Mouse (Mus musculus) heart, embryonic 16.5 days (tissue): ENCODE results near the gene Nacc2. TPM values are rescaled to one million over a fixed set of nuclear protein-coding genes. Genes with fewer than 3 reads are reported as not detected.
A peak's percentile ranks its signal among the peaks of the same experiment; 100 is the strongest.

ENCODE experiments used
- ATAC-seq: fragments of 200-750 bp; cut with Nextera tagmentation; replicated peaks from 2 replicates; pipeline ENCODE4 v1.8.0; 2017; ENCODE audit warnings: moderate number of reproducible peaks; ENCODE audit not compliant: insufficient read depth, low FRiP score; ENCODE audit errors: extremely low read depth
- H3K27ac ChIP-seq: fragments of 300-500 bp; sonication (generic); 2 replicates; pipeline ENCODE4 v1.5.1; 2014; ENCODE audit warnings: mild to moderate bottlenecking, low read length, control low read depth, moderate library complexity
- H3K27me3 ChIP-seq: fragments of 300-500 bp; sonication (generic); 2 replicates; pipeline ENCODE4 v1.6.1; 2014; ENCODE audit warnings: low read length, mixed read lengths; ENCODE audit not compliant: control insufficient read depth, insufficient read depth
- H3K36me3 ChIP-seq: fragments of 300-500 bp; sonication (generic); 2 replicates; pipeline ENCODE4 v1.6.1; 2014; ENCODE audit not compliant: control insufficient read depth, insufficient read depth
- H3K4me1 ChIP-seq: fragments of 300-500 bp; sonication (generic); 2 replicates; pipeline ENCODE4 v1.6.1; 2014; ENCODE audit warnings: low read length, mixed read lengths; ENCODE audit not compliant: control insufficient read depth, insufficient read depth
- H3K4me2 ChIP-seq: fragments of 300-500 bp; sonication (generic); 2 replicates; pipeline ENCODE4 v1.6.1; 2014; ENCODE audit warnings: low read depth, mild to moderate bottlenecking, control low read depth, low read length
- H3K4me3 ChIP-seq: fragments of 300-500 bp; sonication (generic); 2 replicates; pipeline ENCODE4 v1.5.1; 2014; ENCODE audit warnings: mild to moderate bottlenecking, control low read depth, low read length
- H3K9ac ChIP-seq: fragments of 300-500 bp; sonication (generic); 2 replicates; pipeline ENCODE4 v1.6.1; 2014; ENCODE audit warnings: low read length, control low read depth
- H3K9me3 ChIP-seq: fragments of 300-500 bp; sonication (generic); replicated peaks from 2 replicates; pipeline ENCODE4 v1.6.1; 2016; ENCODE audit warnings: low read length; ENCODE audit not compliant: control insufficient read depth
- WGBS: fragments of 180-500 bp; shearing (Covaris S2); extraction: QIAGEN DNeasy Blood & Tissue Kit; methylation state at CpG from one replicate; pipeline ENCODE4 v1.1.7; 2014; 5-methylcytosine and 5-hydroxymethylcytosine counted together
- polyA plus RNA-seq: library from polyadenylated mRNA; unstranded; fragments of >200 nt; fragmentation: Nextera tagmentation; extraction: Ambion mirVana; gene quantifications from 2 replicates; pipeline ENCODE4 v1.2.1, GENCODE M21; 2015

Gene Nacc2
- polyA plus RNA-seq, 1 experiment from 2014 or later, result 8.0 TPM

- 84% methylated on average over 6 of the region's 6 CpGs for WGBS
- Histone ChIP-seq H3K9ac (no peak overlapping the region), H3K27me3 (no peaks in the 10 kb centered on the region), H3K4me2 (no peak overlapping the region), H3K9me3 (no peaks in the 10 kb centered on the region), H3K4me1 (peaks cover 30% of the 10 kb centered on the region), H3K36me3 (no peaks in the 10 kb centered on the region), H3K4me3 (no peak overlapping the region), H3K27ac (no peak overlapping the region)
- ATAC-seq, result no peak
Observed at GRCm38 (mm10) chr2:26115215-26115614, 7.8 kb downstream of the Nacc2 start.

GRCm38 (mm10) chr2:26108237-26108636 lies 14.8 kb downstream of the Nacc2 start:
- Histone ChIP-seq H3K27me3 (no peaks in the 10 kb centered on the region), H3K4me3 (no peak overlapping the region), H3K9ac (no peak overlapping the region), H3K27ac (no peak overlapping the region), H3K4me1 (no peaks in the 10 kb centered on the region), H3K36me3 (no peaks in the 10 kb centered on the region), H3K4me2 (no peak overlapping the region), H3K9me3 (no peaks in the 10 kb centered on the region)
- 80% methylated on average over 6 of the region's 6 CpGs for WGBS
- ATAC-seq, result no peak

GRCm38 (mm10) chr2:26107011-26107410 lies 16.0 kb downstream of the Nacc2 start:
- WGBS, result 79% methylated on average over 8 of the region's 8 CpGs

GRCm38 (mm10) chr2:26106233-26106632 lies 16.8 kb downstream of the Nacc2 start:
- 93% methylated on average over 2 of the region's 2 CpGs for WGBS
- no peak for ATAC-seq
- H3K4me3 ChIP-seq, result no peak overlapping the region

More at GRCm38 (mm10) chr2:26107011-26107410, 16.0 kb downstream of the Nacc2 start:
- no peak overlapping the region for H3K4me2 ChIP-seq
- H3K4me1 ChIP-seq, result no peaks in the 10 kb centered on the region
- no peak for ATAC-seq
- no peak overlapping the region for H3K27ac ChIP-seq
- H3K27me3 ChIP-seq, result no peaks in the 10 kb centered on the region
- H3K36me3 ChIP-seq, result no peaks in the 10 kb centered on the region
- no peaks in the 10 kb centered on the region for H3K9me3 ChIP-seq
- no peak overlapping the region for H3K9ac ChIP-seq
- no peak overlapping the region for H3K4me3 ChIP-seq

GRCm38 (mm10) chr2:26100296-26100695 lies 22.7 kb downstream of the Nacc2 start:
- ATAC-seq, result no peak
- H3K27me3 ChIP-seq, result no peaks in the 10 kb centered on the region
- H3K4me1 ChIP-seq, result no peaks in the 10 kb centered on the region
- H3K36me3 ChIP-seq, result no peaks in the 10 kb centered on the region
- no peak overlapping the region for H3K4me3 ChIP-seq
- H3K4me2 ChIP-seq, result no peak overlapping the region
- no peak overlapping the region for H3K27ac ChIP-seq
- no peaks in the 10 kb centered on the region for H3K9me3 ChIP-seq
- H3K9ac ChIP-seq, result no peak overlapping the region
- WGBS, result 69% methylated on average over 4 of the region's 4 CpGs

More at GRCm38 (mm10) chr2:26106233-26106632, 16.8 kb downstream of the Nacc2 start:
- no peak overlapping the region for H3K27ac ChIP-seq
- H3K4me2 ChIP-seq, result no peak overlapping the region
- no peaks in the 10 kb centered on the region for H3K9me3 ChIP-seq
- H3K36me3 ChIP-seq, result no peaks in the 10 kb centered on the region
- no peak overlapping the region for H3K9ac ChIP-seq
- H3K4me1 ChIP-seq, result no peaks in the 10 kb centered on the region
- H3K27me3 ChIP-seq, result no peaks in the 10 kb centered on the region

GRCm38 (mm10) chr2:26099851-26100250 lies 23.2 kb downstream of the Nacc2 start:
- H3K27me3 ChIP-seq, result no peaks in the 10 kb centered on the region
- no peaks in the 10 kb centered on the region for H3K36me3 ChIP-seq
- no peak for ATAC-seq
- H3K9me3 ChIP-seq, result no peaks in the 10 kb centered on the region
- H3K27ac ChIP-seq, result no peak overlapping the region
- no peak overlapping the region for H3K4me3 ChIP-seq
- whole genome bisulfite sequencing, result 68% methylated on average over 1 of the region's 1 CpGs
- H3K4me2 ChIP-seq, result no peak overlapping the region
- no peaks in the 10 kb centered on the region for H3K4me1 ChIP-seq
- no peak overlapping the region for H3K9ac ChIP-seq

GRCm38 (mm10) chr2:26099260-26099659 lies 23.8 kb downstream of the Nacc2 start:
- 78% methylated on average over 5 of the region's 5 CpGs for WGBS
- no peaks in the 10 kb centered on the region for H3K36me3 ChIP-seq
- no peaks in the 10 kb centered on the region for H3K27me3 ChIP-seq
- H3K27ac ChIP-seq, result no peak overlapping the region
- no peak for ATAC-seq
- no peaks in the 10 kb centered on the region for H3K4me1 ChIP-seq
- no peak overlapping the region for H3K4me3 ChIP-seq
- no peak overlapping the region for H3K4me2 ChIP-seq
- no peaks in the 10 kb centered on the region for H3K9me3 ChIP-seq
- no peak overlapping the region for H3K9ac ChIP-seq

- ATAC-seq, result no peak
- peaks cover 12% of the 10 kb centered on the region for H3K4me1 ChIP-seq
- H3K4me3 ChIP-seq, result no peak overlapping the region
- H3K27ac ChIP-seq, result no peak overlapping the region
- peaks cover 14% of the 10 kb centered on the region for H3K27me3 ChIP-seq
- H3K36me3 ChIP-seq, result no peaks in the 10 kb centered on the region
- H3K9ac ChIP-seq, result no peak overlapping the region
- H3K4me2 ChIP-seq, result no peak overlapping the region
- 81% methylated on average over 7 of the region's 7 CpGs for WGBS
- H3K9me3 ChIP-seq, result no peaks in the 10 kb centered on the region
Observed at GRCm38 (mm10) chr2:26093897-26094296, 29.1 kb downstream of the Nacc2 start.

- ATAC-seq, result 0 out of 2 replicates have a peak, but pooled peaks have one; percentile 28
- H3K9ac ChIP-seq, result peak overlapping the region; percentile 69
- H3K4me2 ChIP-seq, result peak overlapping the region; percentile 97
- peaks cover 25% of the 10 kb centered on the region for H3K4me1 ChIP-seq
- peaks cover 14% of the 10 kb centered on the region for H3K27me3 ChIP-seq
- no peaks in the 10 kb centered on the region for H3K36me3 ChIP-seq
- under 1% methylated on average over 24 of the region's 24 CpGs for WGBS
- H3K4me3 ChIP-seq, result peak overlapping the region; percentile 61
- no peaks in the 10 kb centered on the region for H3K9me3 ChIP-seq
- H3K27ac ChIP-seq, result no peak overlapping the region
Observed at GRCm38 (mm10) chr2:26091771-26092393, 31.1 kb downstream of the Nacc2 start.
